Mouse (Mus musculus) right cerebral cortex, postnatal 25 days (tissue): ENCODE data around the gene Zfp612.

Source experiments
- DNase-seq: peaks from one replicate; pipeline ENCODE4 v3.0.0; 2022

The Zfp612 gene

GRCm38 (mm10) chr8:110135515-110135914 is 56.0 kb downstream of the Zfp612 start:
- DNase-seq, result no peak

- no peak for DNase-seq
These were observed 60.6 kb downstream of the Zfp612 start for GRCm38 (mm10) chr8:110140156-110140555.

GRCm38 (mm10) chr8:110140770-110141169 is 61.2 kb downstream of the Zfp612 start:
- no peak for DNase-seq
